In genomic region chr11:60172074-60172473, GRCm38 (mm10) we compare ENCODE assay signal across 23 mouse cellular contexts. TPM values are rescaled to one million over a fixed set of nuclear protein-coding genes. Genes with fewer than 3 reads are reported as not detected.
DNase-seq lines count a peak whose midpoint lies in the region; ATAC-seq and TF ChIP-seq lines count a peak whose summit lies in the region.
"Had no signal": no experiment of that assay in that cellular context is flagged by ENCODE, and none has a peak within 500 bp of the region (broad histone marks: within the 10 kb centered on the region; RNA-seq: fewer than 3 reads in every experiment).

No protein-coding gene starts in this region.

- no peak overlapping the region for H3K4me3 ChIP-seq in kidney, postnatal 0 days (replicated peaks; ENCODE audit: low read depth, low read length)
- H3K4me3 ChIP-seq in heart, embryonic 13.5 days, result no peak overlapping the region
- no peak overlapping the region for H3K4me3 ChIP-seq in stomach, embryonic 15.5 days (replicated peaks)
- no peak overlapping the region for H3K4me3 ChIP-seq in kidney, embryonic 16.5 days (ENCODE audit: low read length)
- H3K4me3 ChIP-seq: embryonic facial prominence, embryonic 15.5 days; forebrain, embryonic 10.5 days; neural tube, embryonic 15.5 days had no signal

- 0 out of 2 replicates have a peak overlapping the region, but pooled peaks have one; percentile 13 for H3K27ac ChIP-seq in kidney, postnatal 0 days
- H3K27ac ChIP-seq in heart, embryonic 13.5 days (replicated peaks), result peak overlapping the region; percentile 99
- no peak overlapping the region; the same call in none of the 2 replicates for H3K27ac ChIP-seq in stomach, embryonic 15.5 days
- H3K27ac ChIP-seq in kidney, embryonic 16.5 days (ENCODE audit: low read length), result no peak overlapping the region
- H3K27ac ChIP-seq: embryonic facial prominence, embryonic 15.5 days; forebrain, embryonic 10.5 days had no signal

- ATAC-seq in kidney, postnatal 0 days (replicated peaks; ENCODE audit: low FRiP score, low read depth), result no peak
- no peak for ATAC-seq in heart, embryonic 13.5 days (ENCODE audit: extremely low read depth, insufficient number of reproducible peaks, low FRiP score, low TSS enrichment)
- peak; percentile 18; the same call in 1 of the 2 replicates for ATAC-seq in stomach, embryonic 15.5 days (ENCODE audit: insufficient read depth, low FRiP score, low read depth)
- ATAC-seq in kidney, embryonic 16.5 days (ENCODE audit: low FRiP score, low TSS enrichment), result no peak
- ATAC-seq: intestine, embryonic 16.5 days; Patski had no signal

- H3K27me3 ChIP-seq in kidney, postnatal 0 days (ENCODE audit: insufficient read depth, low read length), result no peaks in the 10 kb centered on the region
- no peaks in the 10 kb centered on the region for H3K27me3 ChIP-seq in heart, embryonic 13.5 days (replicated peaks)
- no peaks in the 10 kb centered on the region for H3K27me3 ChIP-seq in stomach, embryonic 15.5 days (replicated peaks)
- no peaks in the 10 kb centered on the region for H3K27me3 ChIP-seq in kidney, embryonic 16.5 days (ENCODE audit: insufficient read depth, low read length)
- H3K27me3 ChIP-seq: embryonic facial prominence, embryonic 15.5 days; neural tube, embryonic 15.5 days; Patski had no signal

- H3K4me2 ChIP-seq in kidney, postnatal 0 days (ENCODE audit: low read length), result no peak overlapping the region
- H3K4me2 ChIP-seq in heart, embryonic 13.5 days, result no peak overlapping the region
- H3K4me2 ChIP-seq in stomach, embryonic 15.5 days, result no peak overlapping the region
- no peak overlapping the region for H3K4me2 ChIP-seq in kidney, embryonic 16.5 days (replicated peaks; ENCODE audit: low read depth, low read length)
- H3K4me2 ChIP-seq: embryonic facial prominence, embryonic 15.5 days; midbrain, embryonic 11.5 days; neural tube, embryonic 15.5 days had no signal

- DNase-seq in kidney, postnatal 0 days (ENCODE audit: low spot score), result no peak
- no peak for DNase-seq in kidney, postnatal 14 days
- DNase-seq in heart, adult 8-10 months (ENCODE audit: low spot score), result peak; percentile 42
- no peak for DNase-seq in thymus, postnatal 14 days
- DNase-seq: adrenal gland, postnatal 25 days; cerebellum, adult 8-10 months; gastrocnemius, postnatal 25 days; kidney, postnatal 10 days; layer of hippocampus, adult 9-11 months; liver; lung, adult 18-20 months; lung, postnatal 4 days; right cerebral cortex, postnatal 4 days; thymus, adult 18-20 months had no signal

- no peak overlapping the region for H3K9ac ChIP-seq in kidney, postnatal 0 days (ENCODE audit: low read depth, low read length)
- peak overlapping the region; percentile 12 for H3K9ac ChIP-seq in heart, embryonic 13.5 days
- no peak overlapping the region for H3K9ac ChIP-seq in stomach, embryonic 15.5 days
- H3K9ac ChIP-seq in kidney, embryonic 16.5 days (replicated peaks; ENCODE audit: low read length), result no peak overlapping the region
- H3K9ac ChIP-seq: embryonic facial prominence, embryonic 15.5 days; neural tube, embryonic 15.5 days had no signal

- H3K36me3 ChIP-seq in kidney, postnatal 0 days (ENCODE audit: insufficient read depth, low read length), result no peaks in the 10 kb centered on the region
- no peaks in the 10 kb centered on the region; the same call in 1 of the 2 replicates for H3K36me3 ChIP-seq in heart, embryonic 13.5 days
- no peaks in the 10 kb centered on the region for H3K36me3 ChIP-seq in stomach, embryonic 15.5 days
- H3K36me3 ChIP-seq in kidney, embryonic 16.5 days (ENCODE audit: insufficient read depth, low read length), result no peaks in the 10 kb centered on the region
- H3K36me3 ChIP-seq: embryonic facial prominence, embryonic 15.5 days; neural tube, embryonic 15.5 days had no signal

- H3K9me3 ChIP-seq in kidney, postnatal 0 days (replicated peaks; ENCODE audit: low read length), result no peaks in the 10 kb centered on the region
- H3K9me3 ChIP-seq in heart, embryonic 13.5 days, result no peaks in the 10 kb centered on the region
- H3K9me3 ChIP-seq in stomach, embryonic 15.5 days, result no peaks in the 10 kb centered on the region
- H3K9me3 ChIP-seq in kidney, embryonic 16.5 days (ENCODE audit: low read length), result no peaks in the 10 kb centered on the region
- H3K9me3 ChIP-seq: embryonic facial prominence, embryonic 15.5 days; forebrain, embryonic 10.5 days; neural tube, embryonic 15.5 days had no signal

- TF ChIP-seq CTCF in kidney, postnatal 0 days (IDR thresholded peaks at IDR 0.05; ENCODE audit: low read depth), result no peak

- 91% methylated on average over 3 of the region's 3 CpGs for WGBS in kidney, postnatal 0 days
- WGBS in heart, embryonic 13.5 days, result 65% methylated on average over 3 of the region's 3 CpGs
- 75% methylated on average over 3 of the region's 3 CpGs for WGBS in stomach, embryonic 15.5 days
- WGBS in kidney, embryonic 16.5 days, result 89% methylated on average over 3 of the region's 3 CpGs

- peaks cover 37% of the 10 kb centered on the region for H3K4me1 ChIP-seq in kidney, postnatal 0 days (replicated peaks; ENCODE audit: insufficient read depth, low read length)
- peaks cover 94% of the 10 kb centered on the region for H3K4me1 ChIP-seq in heart, embryonic 13.5 days
- H3K4me1 ChIP-seq in stomach, embryonic 15.5 days, result peaks cover 85% of the 10 kb centered on the region
- H3K4me1 ChIP-seq in kidney, embryonic 16.5 days (ENCODE audit: insufficient read depth, low read length), result peaks cover 59% of the 10 kb centered on the region

RNA-seq across cellular contexts. Expression of gene Srebf1, which starts 50.3 kb away (rescaled TPM):
- polyA plus RNA-seq in kidney, postnatal 0 days (2015; fragmentation: Nextera tagmentation; extraction: Ambion mirVana), result 44.4 and 50.6 TPM in 2 replicates
- 10 to 100 TPM; 31.0 to 42.3 (median 36.5) TPM for total RNA-seq in heart, adult 8-10 months (2022)
- 34.4 and 41.8 TPM in 2 replicates for polyA plus RNA-seq in heart, embryonic 13.5 days (2015; fragmentation: Nextera tagmentation; extraction: Ambion mirVana)
- 81.5 and 83.5 TPM in 2 replicates for polyA plus RNA-seq in stomach, embryonic 15.5 days (2015; fragmentation: Nextera tagmentation; extraction: Ambion mirVana)
- 51.3 and 62.2 TPM in 2 replicates for polyA plus RNA-seq in kidney, embryonic 16.5 days (2015; fragmentation: Nextera tagmentation; extraction: Ambion mirVana)

Comparison
In these comparisons a context has a peak if more than half of its experiments do, and no peak if none do; other contexts are left out.
1. H3K27ac ChIP-seq: peak in kidney, postnatal 0 days (single experiment) and heart, embryonic 13.5 days (single experiment); none in stomach, embryonic 15.5 days (single experiment) and kidney, embryonic 16.5 days (single experiment).